Mouse (Mus musculus): Measurements from ENCODE around the gene Hexa. TPM values are rescaled to one million over a fixed set of nuclear protein-coding genes. Genes with fewer than 3 reads are reported as not detected.

Gene Hexa
- polyA plus RNA-seq, 1 experiment from 2014 or later = 87.9 TPM

DNA sequence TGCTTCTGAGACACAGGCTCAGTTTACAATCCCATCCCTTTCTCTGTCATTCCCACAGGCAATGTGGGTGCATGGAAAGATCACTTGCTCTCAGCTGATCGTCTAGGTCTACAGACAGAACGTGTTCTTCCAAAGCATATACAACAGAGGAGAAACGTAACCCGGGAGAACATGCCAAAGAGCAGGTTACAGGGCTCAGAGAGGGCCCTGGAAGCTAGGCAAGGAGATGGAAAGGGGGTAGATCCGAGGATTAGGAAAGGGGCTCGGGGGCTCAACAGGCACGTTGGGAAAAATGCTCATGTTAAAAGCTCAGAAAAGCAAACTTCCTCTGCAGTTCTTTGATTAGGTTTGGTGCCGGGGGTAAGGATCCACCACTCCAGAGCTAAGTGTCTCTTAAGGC, 62.3 kb downstream of the Hexa start:
- peaks cover 10% of the 10 kb centered on the region for H3K27me3 ChIP-seq (ENCODE audit: control insufficient read depth, insufficient read depth, low read length)
- no peak for ATAC-seq (ENCODE audit: insufficient read depth, low FRiP score)
- no peak overlapping the region for H3K27ac ChIP-seq (ENCODE audit: low read length)
- H3K4me1 ChIP-seq (ENCODE audit: control insufficient read depth, insufficient read depth, low read length) = no peaks in the 10 kb centered on the region
- H3K9ac ChIP-seq (ENCODE audit: low read length) = no peak overlapping the region
- H3K9me3 ChIP-seq (replicated peaks; ENCODE audit: control insufficient read depth, low read length) = no peaks in the 10 kb centered on the region
- H3K4me3 ChIP-seq (replicated peaks; ENCODE audit: low read length) = no peak overlapping the region
- no peak overlapping the region for H3K4me2 ChIP-seq (ENCODE audit: low read depth, low read length)
- H3K36me3 ChIP-seq (ENCODE audit: control insufficient read depth, insufficient read depth, low read length) = no peaks in the 10 kb centered on the region
- 69% methylated on average over 8 of the region's 8 CpGs for WGBS

DNA sequence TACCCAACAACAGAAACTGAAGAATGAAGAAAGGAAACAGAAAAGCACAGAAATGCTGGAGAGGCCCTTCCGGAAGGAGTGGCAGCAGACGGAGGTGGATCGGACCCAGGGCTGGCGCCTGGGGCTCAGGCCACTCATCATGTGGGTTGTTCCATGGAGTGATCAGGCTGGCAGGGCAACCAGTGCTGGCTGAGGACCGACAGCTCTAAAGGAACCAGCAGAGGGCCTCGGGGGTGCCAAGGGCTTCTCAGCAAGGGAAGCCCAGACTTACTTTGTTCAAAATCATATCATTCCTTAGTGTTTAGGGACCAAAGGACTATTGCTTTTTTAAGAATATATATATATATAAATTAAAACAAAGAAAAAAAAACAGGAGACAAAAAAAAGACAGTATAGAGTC, 66.6 kb downstream of the Hexa start:
- Histone ChIP-seq H3K27ac (ENCODE audit: low read length) (no peak overlapping the region), H3K9ac (ENCODE audit: low read length) (no peak overlapping the region), H3K4me3 (replicated peaks; ENCODE audit: low read length) (no peak overlapping the region), H3K4me1 (ENCODE audit: control insufficient read depth, insufficient read depth, low read length) (no peaks in the 10 kb centered on the region), H3K4me2 (ENCODE audit: low read depth, low read length) (no peak overlapping the region), H3K27me3 (ENCODE audit: control insufficient read depth, insufficient read depth, low read length) (peaks cover 10% of the 10 kb centered on the region), H3K9me3 (replicated peaks; ENCODE audit: control insufficient read depth, low read length) (no peaks in the 10 kb centered on the region), H3K36me3 (ENCODE audit: control insufficient read depth, insufficient read depth, low read length) (no peaks in the 10 kb centered on the region)
- WGBS = 60% methylated on average over 6 of the region's 6 CpGs
- ATAC-seq (ENCODE audit: insufficient read depth, low FRiP score) = no peak

DNA sequence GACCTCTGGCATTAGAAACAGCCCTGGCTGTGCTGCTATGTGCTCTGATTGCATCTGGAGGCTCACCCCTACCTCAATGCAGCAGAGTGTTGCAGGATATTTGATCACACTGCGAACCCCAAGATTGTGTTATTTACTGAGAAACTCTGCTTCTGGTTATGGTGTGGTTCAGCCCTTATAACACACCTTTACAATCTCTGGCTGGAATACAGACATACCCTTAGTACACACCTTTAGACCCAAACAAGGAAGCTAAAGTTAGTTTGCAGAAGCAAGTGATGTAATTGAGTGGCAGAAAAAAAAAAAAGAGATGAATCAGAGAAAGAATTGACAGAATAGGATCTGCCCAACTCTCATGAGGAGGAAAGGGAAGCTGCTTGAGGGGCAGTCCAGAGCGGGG, 71.6 kb downstream of the Hexa start:
- 82% methylated on average over 2 of the region's 2 CpGs for WGBS
- no peaks in the 10 kb centered on the region for H3K4me1 ChIP-seq (ENCODE audit: control insufficient read depth, insufficient read depth, low read length)
- H3K9me3 ChIP-seq (replicated peaks; ENCODE audit: control insufficient read depth, low read length) = no peaks in the 10 kb centered on the region
- no peak for ATAC-seq (ENCODE audit: insufficient read depth, low FRiP score)
- no peak overlapping the region for H3K4me3 ChIP-seq (replicated peaks; ENCODE audit: low read length)
- H3K36me3 ChIP-seq (ENCODE audit: control insufficient read depth, insufficient read depth, low read length) = no peaks in the 10 kb centered on the region
- H3K27ac ChIP-seq (ENCODE audit: low read length) = no peak overlapping the region
- H3K4me2 ChIP-seq (ENCODE audit: low read depth, low read length) = no peak overlapping the region
- no peak overlapping the region for H3K9ac ChIP-seq (ENCODE audit: low read length)
- no peaks in the 10 kb centered on the region for H3K27me3 ChIP-seq (ENCODE audit: control insufficient read depth, insufficient read depth, low read length)

Other genes starting within 250 kb of the Hexa start
- gene Adpgk, start 248.0 kb upstream of the Hexa start, polyA plus RNA-seq (2015; fragmentation: Nextera tagmentation; extraction: Ambion mirVana) = 25.0 and 29.7 TPM in 2 replicates
- 10.1 and 10.7 TPM in 2 replicates for gene Bbs4, start 186.0 kb upstream of the Hexa start, polyA plus RNA-seq (2015; fragmentation: Nextera tagmentation; extraction: Ambion mirVana)
- gene Arih1, start 52.9 kb upstream of the Hexa start, polyA plus RNA-seq (2015; fragmentation: Nextera tagmentation; extraction: Ambion mirVana) = 9.5 and 12.3 TPM in 2 replicates
- not detected in 2 replicates for gene Tmem202, start 307 bp downstream of the Hexa start, polyA plus RNA-seq (2015; fragmentation: Nextera tagmentation; extraction: Ambion mirVana)
- 2.7 and 2.8 TPM in 2 replicates for gene Celf6, start 38.4 kb downstream of the Hexa start, polyA plus RNA-seq (2015; fragmentation: Nextera tagmentation; extraction: Ambion mirVana)
- 28.2 and 31.1 TPM in 2 replicates for gene Parp6, start 77.7 kb downstream of the Hexa start, polyA plus RNA-seq (2015; fragmentation: Nextera tagmentation; extraction: Ambion mirVana)
- gene Pkm, start 116.8 kb downstream of the Hexa start, polyA plus RNA-seq (2015; fragmentation: Nextera tagmentation; extraction: Ambion mirVana) = 1,032 and 1,108 TPM in 2 replicates
- gene Gramd2, start 140.6 kb downstream of the Hexa start, polyA plus RNA-seq (2015; fragmentation: Nextera tagmentation; extraction: Ambion mirVana) = 2.2 and 3.6 TPM in 2 replicates
- 7.6 and 10.7 TPM in 2 replicates for gene Senp8, start 211.2 kb downstream of the Hexa start, polyA plus RNA-seq (2015; fragmentation: Nextera tagmentation; extraction: Ambion mirVana)
- gene Myo9a, start 211.4 kb downstream of the Hexa start, polyA plus RNA-seq (2015; fragmentation: Nextera tagmentation; extraction: Ambion mirVana) = 13.8 and 15.0 TPM in 2 replicates